Mouse (Mus musculus) thymus, postnatal 0 days (tissue): Measurements from ENCODE around the gene Sap30. TPM values are rescaled to one million over a fixed set of nuclear protein-coding genes. Genes with fewer than 3 reads are reported as not detected.
A peak's percentile ranks its signal among the peaks of the same experiment; 100 is the strongest.
"Not testable (repeated sequence)": the region's sequence is repeated elsewhere in the genome, so short reads cannot be mapped to it uniquely, and the experiment has no call there.

Experiments
- DNase-seq: peaks from one replicate; pipeline ENCODE4 v3.0.0-alpha.2; 2015; ENCODE audit warnings: low spot score
- polyA plus RNA-seq: library from polyadenylated mRNA; unstranded; fragments of >200 nt; fragmentation: Nextera tagmentation; extraction: Ambion mirVana; gene quantifications from 2 replicates; pipeline ENCODE4 v1.2.1, GENCODE M21; 2015

Sap30 gene
- polyA plus RNA-seq, 1 experiment from 2014 or later: 38.0 TPM

GRCm38 (mm10) chr8:57498847-57499511 is 11.3 kb upstream of the Sap30 start:
- DNase-seq: no peak

GRCm38 (mm10) chr8:57498494-57498846 is 10.8 kb upstream of the Sap30 start:
- DNase-seq: no peak

GRCm38 (mm10) chr8:57491873-57492272 is 4.2 kb upstream of the Sap30 start:
- no peak for DNase-seq

GRCm38 (mm10) chr8:57489896-57490295 is 2.2 kb upstream of the Sap30 start:
- DNase-seq: no peak

GRCm38 (mm10) chr8:57489366-57489765 is 1.7 kb upstream of the Sap30 start:
- no peak for DNase-seq

- DNase-seq: peak; percentile 70
Measured at GRCm38 (mm10) chr8:57488312-57488765, 679 bp upstream of the Sap30 start.

GRCm38 (mm10) chr8:57486491-57487440 is 894 bp downstream of the Sap30 start:
- DNase-seq: peak; percentile 52

GRCm38 (mm10) chr8:57480606-57481005 is 7.1 kb downstream of the Sap30 start:
- no peak for DNase-seq

GRCm38 (mm10) chr8:57479700-57480099 is 8.0 kb downstream of the Sap30 start:
- DNase-seq: no peak

- no peak for DNase-seq
Measured at GRCm38 (mm10) chr8:57478406-57478805, 9.3 kb downstream of the Sap30 start.

GRCm38 (mm10) chr8:57473751-57474150 is 13.9 kb downstream of the Sap30 start:
- DNase-seq: no peak

- no peak for DNase-seq
Measured at GRCm38 (mm10) chr8:57470863-57471262, 16.8 kb downstream of the Sap30 start.

- DNase-seq: no peak
Measured at GRCm38 (mm10) chr8:57468624-57469023, 19.0 kb downstream of the Sap30 start.

- no peak for DNase-seq
Measured at GRCm38 (mm10) chr8:57463757-57464156, 23.9 kb downstream of the Sap30 start.

- DNase-seq: no peak
Measured at GRCm38 (mm10) chr8:57462839-57463238, 24.8 kb downstream of the Sap30 start.

- no peak for DNase-seq
Measured at GRCm38 (mm10) chr8:57457942-57458341, 29.7 kb downstream of the Sap30 start.

- DNase-seq: no peak
Measured at GRCm38 (mm10) chr8:57457152-57457551, 30.5 kb downstream of the Sap30 start.

- no peak for DNase-seq
Measured at GRCm38 (mm10) chr8:57455765-57456164, 31.9 kb downstream of the Sap30 start, which contains the start of gene Scrg1. Gene Scrg1 (plus strand): TSS chr8:57455923.

GRCm38 (mm10) chr8:57453361-57453760 is 34.3 kb downstream of the Sap30 start:
- DNase-seq: no peak

GRCm38 (mm10) chr8:57451896-57452295 is 35.8 kb downstream of the Sap30 start:
- DNase-seq: no peak

GRCm38 (mm10) chr8:57450726-57451125 is 36.9 kb downstream of the Sap30 start:
- no peak for DNase-seq

- DNase-seq: not testable (repeated sequence)
Measured at GRCm38 (mm10) chr8:57445901-57446300, 41.8 kb downstream of the Sap30 start.
